Mouse (Mus musculus) embryo, embryonic 9.5 days (tissue): ENCODE results near the gene Klhl3.
A peak's percentile ranks its signal among the peaks of the same experiment; 100 is the strongest.

Experiments
- DNase-seq: peaks from one replicate; pipeline ENCODE4 v3.0.0-alpha.2; 2017; ENCODE audit errors: extremely low spot score

The Klhl3 gene

GRCm38 (mm10) chr13:58023726-58024453 lies 89.5 kb downstream of the Klhl3 start:
- DNase-seq = no peak

- no peak for DNase-seq
Measured at GRCm38 (mm10) chr13:58023001-58023560, 90.3 kb downstream of the Klhl3 start.

GRCm38 (mm10) chr13:58020428-58020827 lies 93.0 kb downstream of the Klhl3 start:
- no peak for DNase-seq

DNA sequence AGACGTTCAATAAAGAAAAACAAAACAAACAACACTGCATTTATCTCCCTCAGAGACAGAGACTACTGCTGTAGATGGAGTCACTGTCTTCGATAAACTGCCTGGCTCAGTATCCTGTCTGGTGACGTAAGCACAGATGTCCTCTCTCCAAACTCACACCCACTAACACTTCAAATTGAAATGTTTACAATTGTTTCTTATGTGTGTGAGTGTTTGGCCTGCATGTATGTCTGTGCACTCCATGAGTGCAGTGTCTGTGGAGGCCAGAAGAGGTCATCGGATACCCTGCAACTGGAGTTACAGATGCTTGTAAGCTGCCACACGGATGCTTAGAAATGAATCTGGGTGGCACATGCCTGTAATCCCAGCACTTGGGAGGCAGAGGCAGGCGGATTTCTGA lies 96.1 kb downstream of the Klhl3 start:
- no peak for DNase-seq

GRCm38 (mm10) chr13:58012067-58012925 lies 101.1 kb downstream of the Klhl3 start:
- peak; percentile 52 for DNase-seq

GRCm38 (mm10) chr13:58011526-58011925 lies 101.9 kb downstream of the Klhl3 start:
- DNase-seq = no peak

DNA sequence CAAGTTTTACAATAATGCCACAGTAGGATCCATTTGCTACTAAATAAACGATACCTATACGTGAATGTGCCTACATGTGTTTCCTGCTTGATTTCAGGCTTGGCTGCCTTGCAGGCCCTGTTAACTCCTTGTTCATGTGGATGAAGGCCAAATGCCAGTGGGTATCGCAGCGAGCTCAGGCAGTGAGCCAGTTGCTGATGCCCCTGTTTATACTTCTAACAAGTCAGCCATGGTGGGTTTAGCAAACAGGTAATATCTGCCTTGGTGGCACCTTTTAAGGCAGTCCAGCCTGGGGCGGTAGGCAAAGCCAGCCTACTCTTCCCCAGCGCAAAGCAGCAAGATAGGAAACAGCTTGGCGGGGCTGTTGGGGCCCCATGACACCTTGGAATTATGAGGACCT lies 103.0 kb downstream of the Klhl3 start:
- no peak for DNase-seq

GRCm38 (mm10) chr13:58009275-58009674 lies 104.1 kb downstream of the Klhl3 start:
- no peak for DNase-seq

- DNase-seq = no peak
Measured at GRCm38 (mm10) chr13:58008038-58008364, 105.4 kb downstream of the Klhl3 start.

DNA sequence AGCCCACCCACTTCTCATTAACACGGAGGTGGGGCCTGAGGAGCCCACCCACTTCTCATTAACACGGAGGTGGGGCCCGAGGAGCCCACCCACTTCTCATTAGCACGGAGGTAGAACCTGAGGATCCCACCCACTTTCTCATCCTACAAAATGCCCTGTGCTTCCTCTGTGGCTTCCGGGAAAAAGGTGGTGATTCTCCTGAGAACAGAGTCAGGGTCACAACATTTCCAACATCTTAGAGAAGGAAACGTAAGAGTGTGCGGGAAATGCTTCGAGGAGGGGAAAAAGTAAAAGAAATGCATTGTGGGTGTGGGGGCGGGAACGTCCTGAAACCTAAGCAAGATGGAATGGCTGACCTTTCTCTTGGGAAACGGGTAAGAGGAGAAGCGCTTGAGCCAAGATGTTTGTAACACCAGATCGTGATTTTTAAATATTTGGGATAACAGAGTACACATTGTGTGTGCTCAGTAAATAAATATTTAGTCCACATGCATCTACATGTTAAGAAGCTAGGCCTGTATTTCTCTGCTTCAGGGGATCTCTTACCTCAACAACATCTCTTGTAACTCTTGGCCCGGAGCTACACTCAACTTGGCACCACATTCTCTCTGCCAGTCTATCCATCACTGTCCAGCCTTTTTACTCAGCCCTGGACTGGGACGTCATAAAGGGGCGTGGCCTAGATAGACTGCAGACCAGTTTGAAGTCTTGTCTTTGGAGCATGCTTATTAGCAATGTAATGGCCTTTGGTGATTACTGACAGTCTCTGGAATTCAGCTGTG lies 105.9 kb downstream of the Klhl3 start:
- DNase-seq = peak; percentile 32

DNA sequence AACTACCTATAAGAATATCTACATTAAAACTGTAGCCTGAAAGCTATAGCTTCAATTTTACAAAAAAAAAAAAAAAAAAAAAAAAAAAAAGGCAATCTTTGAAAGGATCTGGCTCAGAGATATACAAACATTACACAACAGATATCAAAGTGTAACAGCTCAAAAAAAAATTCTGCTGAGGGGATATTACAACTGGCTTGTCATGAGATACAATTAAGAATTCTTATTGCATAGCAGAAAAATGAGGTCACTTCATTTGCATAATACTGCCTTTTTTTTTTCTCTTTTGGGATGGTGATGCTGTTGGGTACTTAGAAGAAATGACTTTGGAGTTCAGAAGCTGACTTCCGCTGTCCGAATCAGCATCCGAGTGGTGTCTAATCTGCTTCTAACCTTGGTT lies 111.6 kb downstream of the Klhl3 start:
- no peak for DNase-seq

DNA sequence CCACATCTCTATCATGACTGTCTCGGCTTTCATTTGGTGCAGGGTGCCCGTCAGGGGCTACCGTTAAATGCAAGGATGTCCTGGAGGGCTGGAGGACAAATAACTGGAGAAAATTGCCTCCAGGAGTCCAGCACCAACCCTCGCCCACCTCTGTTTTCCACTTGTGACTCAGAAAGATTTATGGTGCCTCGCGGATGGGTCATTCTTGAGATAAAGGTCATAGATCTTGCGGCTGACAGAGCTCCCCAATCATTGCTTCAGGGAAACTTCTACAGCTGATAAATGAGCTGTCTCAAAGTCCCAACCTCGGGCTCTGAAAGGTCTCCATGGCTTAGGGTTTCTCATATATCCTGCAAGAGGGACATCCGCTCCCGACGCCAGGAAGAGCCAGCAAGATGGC lies 116.9 kb downstream of the Klhl3 start:
- DNase-seq = no peak

DNA sequence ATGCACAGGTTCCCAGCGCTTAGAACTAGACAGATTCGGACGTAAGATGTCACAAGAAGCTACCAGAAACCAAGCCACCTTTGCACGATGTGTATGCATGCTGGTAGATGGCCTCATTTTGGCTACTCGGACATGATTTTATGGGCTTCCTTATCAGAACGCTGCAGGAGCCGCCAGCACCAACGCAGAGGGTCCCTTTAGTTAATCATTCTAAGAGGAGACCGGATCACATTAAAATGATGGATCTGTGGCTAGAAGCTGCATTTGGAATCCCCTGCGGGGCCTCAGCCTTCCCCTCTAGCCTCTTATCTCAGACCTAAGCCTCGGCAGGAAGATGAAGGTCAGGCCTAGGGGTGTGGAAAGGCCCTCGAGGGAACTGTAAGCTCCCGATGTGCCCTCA lies 117.5 kb downstream of the Klhl3 start:
- DNase-seq = no peak

DNA sequence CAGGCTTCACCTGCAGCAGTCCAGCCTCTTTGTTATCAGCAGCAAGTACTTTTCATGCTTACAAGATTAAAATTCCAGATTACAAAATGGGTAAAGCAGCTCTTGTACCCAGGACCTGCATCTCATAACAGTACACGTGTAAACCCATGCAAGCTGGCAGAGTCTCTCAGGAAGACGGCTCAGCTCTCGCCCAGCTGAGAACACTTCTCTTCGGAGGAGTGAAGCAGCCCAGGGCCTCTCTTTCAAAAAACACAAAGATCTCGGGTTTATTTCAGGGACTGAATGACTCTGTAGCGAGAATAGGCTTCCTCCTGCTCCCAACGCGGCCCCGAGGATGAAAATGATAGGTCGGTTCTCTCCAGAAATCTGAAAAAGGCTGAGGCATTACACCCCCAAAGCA lies 128.8 kb downstream of the Klhl3 start:
- no peak for DNase-seq

GRCm38 (mm10) chr13:57984163-57984562 lies 129.2 kb downstream of the Klhl3 start:
- no peak for DNase-seq

DNA sequence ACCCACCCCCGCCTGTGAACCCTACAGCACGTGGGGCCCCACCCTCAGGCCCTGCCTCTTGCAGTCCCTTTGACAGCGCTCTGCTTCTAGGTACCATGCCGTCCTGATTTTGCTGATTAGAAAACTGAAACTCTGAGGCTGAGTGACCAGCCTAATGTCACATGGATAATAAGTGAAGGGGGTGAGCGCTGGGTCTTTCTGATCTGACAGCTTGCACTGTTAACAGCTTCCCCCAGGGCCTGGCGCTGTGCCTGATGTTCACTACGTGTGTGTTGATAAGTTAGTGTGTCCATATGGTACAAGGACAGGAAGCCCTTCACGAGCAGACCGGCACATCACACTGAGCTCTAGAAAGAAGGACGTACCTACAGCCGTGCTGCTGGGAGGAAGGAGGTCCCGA lies 130.1 kb downstream of the Klhl3 start:
- DNase-seq = no peak

DNA sequence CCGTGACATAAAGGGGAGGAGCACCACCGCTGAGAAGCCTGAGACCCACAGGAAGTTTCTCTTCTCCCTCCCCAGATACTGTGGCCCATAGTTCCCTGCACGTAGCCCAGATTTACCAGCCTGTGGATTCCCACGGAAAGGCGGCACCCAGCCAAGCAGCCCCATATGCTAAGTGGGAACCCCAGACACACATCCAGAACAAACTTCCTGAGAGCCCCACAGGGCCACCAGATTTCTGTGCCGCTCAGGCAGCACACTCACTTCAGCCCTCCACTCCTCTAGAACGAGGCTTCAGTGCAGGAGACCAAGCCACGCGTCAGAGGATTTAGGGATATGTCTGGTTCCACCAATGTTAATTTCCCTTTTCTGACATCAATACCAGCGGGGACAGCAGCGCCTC lies 130.5 kb downstream of the Klhl3 start:
- DNase-seq = no peak

- DNase-seq = no peak
Measured at GRCm38 (mm10) chr13:57980679-57981078, 132.7 kb downstream of the Klhl3 start.

GRCm38 (mm10) chr13:57980071-57980470 lies 133.3 kb downstream of the Klhl3 start:
- DNase-seq = no peak

DNA sequence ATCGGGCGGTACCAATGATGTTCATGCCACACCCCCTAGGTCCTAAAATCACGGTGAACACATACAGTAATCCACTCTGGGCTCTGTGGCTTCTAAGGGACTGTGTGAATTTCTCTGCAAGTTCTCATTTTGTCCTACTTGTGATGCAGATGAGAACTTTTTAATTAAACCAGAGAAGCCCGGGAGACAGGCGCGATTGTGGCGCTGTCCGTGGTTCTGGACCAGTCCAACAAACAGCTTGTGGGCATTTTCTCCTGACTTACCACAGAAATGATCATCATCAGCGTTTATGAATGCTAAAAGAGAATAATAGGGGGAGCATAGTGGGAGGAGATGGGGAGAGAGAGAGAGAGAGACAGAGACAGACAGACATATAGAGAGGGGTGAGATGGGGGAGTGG lies 134.5 kb downstream of the Klhl3 start:
- no peak for DNase-seq

GRCm38 (mm10) chr13:57977721-57978120 lies 135.7 kb downstream of the Klhl3 start:
- DNase-seq = no peak

- no peak for DNase-seq
Measured at GRCm38 (mm10) chr13:57965658-57966057, 147.7 kb downstream of the Klhl3 start.
